Mouse (Mus musculus): ENCODE data around the gene Prss29.

The Prss29 gene

DNA sequence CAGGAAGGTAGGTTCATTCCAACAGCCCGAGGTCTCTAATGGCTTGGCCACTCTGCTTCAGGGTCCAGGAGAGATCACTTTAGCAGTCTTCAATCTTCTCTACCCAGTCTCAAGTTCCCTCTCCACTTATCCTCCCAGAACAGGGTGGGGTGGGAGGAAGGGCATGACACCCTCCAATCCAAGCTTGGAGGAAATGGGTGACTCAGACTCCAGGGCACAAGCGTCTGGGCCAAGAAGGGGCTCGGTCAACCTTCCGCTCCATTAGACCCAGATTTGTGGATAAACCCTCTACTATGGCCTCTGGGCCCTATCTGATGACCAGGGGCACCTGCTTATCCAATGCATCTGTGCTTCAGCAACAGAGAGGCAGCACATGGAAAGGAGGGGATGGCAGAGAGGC, 27.0 kb downstream of the Prss29 start, which contains the start of gene Tpsab1:
Gene Tpsab1 (minus strand): TSS at position 101 of the 400 bp plus-strand sequence.
- peak; percentile 7 for DNase-seq (ENCODE audit: inconsistent ontology term)

DNA sequence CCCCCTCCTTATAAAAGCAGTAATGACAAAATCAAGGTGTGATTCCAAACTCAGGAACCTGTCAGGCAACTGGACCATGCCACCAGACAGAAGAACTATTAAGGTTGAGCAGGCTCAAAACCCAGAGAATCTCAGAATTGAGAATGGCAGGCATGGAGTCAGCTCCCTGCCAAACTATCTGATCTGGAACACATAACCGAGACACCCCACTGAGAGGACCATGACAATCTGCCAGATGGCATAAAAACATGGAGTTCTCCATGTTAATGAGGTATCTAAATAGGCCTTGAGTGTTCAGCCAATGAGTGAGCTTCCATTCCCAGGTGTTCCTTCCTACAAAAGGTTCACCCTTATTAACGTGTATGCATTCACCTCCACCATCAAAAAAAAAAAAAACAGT, 42.8 kb downstream of the Prss29 start:
- DNase-seq (ENCODE audit: inconsistent ontology term) = no peak

DNA sequence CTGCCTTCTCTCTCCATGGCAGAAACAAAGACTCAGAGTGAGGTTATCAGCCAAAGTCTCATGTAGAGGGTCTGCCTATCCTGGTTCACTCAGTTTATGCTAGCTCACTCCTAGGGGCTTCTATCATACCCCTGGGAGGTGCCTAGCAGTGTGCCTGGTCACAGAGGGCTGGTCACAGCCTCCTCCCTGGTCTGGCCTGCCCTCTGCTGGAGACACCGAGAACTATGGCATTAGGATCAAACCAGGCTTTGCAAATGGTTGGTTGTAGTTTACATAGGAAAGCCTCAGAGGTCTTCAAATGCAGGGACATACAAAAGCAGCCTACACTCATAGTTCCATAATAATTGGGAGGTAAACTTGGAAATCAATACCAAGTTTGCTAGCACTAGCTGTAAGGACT, 45.3 kb downstream of the Prss29 start:
- peak; percentile 24 for DNase-seq (ENCODE audit: inconsistent ontology term)

DNA sequence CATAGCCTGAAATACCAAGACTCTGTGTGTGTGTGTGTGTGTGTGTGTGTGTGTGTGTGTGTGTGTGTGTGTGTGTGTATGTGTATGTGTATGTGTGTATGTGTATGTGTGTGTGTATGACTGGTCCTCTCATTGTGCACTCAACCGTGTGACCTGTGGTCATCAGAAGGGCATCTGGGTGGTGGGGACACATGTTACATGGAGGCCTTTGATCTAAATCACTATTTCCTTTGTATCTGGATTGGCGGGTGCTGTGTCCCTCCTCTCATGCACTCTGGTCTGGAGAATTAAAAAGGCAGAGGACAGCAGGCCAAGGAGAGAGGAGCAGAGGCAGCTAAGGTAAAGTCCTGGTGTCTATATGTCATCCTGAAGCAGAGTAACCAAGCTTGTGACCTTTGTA, 47.6 kb downstream of the Prss29 start, which contains the start of gene Tpsb2:
Gene Tpsb2 (plus strand): TSS at position 301 of the 400 bp plus-strand sequence.
- DNase-seq (ENCODE audit: inconsistent ontology term) = no peak

GRCm38 (mm10) chr17:25368973-25369372, 50.5 kb downstream of the Prss29 start, which contains the start of gene Tpsg1:
Tpsg1 (plus strand) TSS chr17:25369273.
- DNase-seq (ENCODE audit: inconsistent ontology term) = no peak
